Mouse (Mus musculus) stomach, postnatal 0 days (tissue): ENCODE data around the gene Hes2.

Source experiments
- CTCF ChIP-seq: IDR thresholded peaks from 2 replicates; pipeline ENCODE4 v1.5.1; 2016; ENCODE audit warnings: antibody characterized with exemption, low read depth, mild to moderate bottlenecking, moderate library complexity
- EP300 ChIP-seq: optimal IDR thresholded peaks from 2 replicates; pipeline ENCODE3; 2016; ENCODE audit warnings: antibody characterized with exemption

GRCm38 (mm10) chr4:152184353-152185035, 25.8 kb downstream of the Hes2 start:
- TF ChIP-seq CTCF (peak; percentile 63), EP300 (no peak)
